Mouse (Mus musculus) embryonic facial prominence, embryonic 11.5 days (tissue): ENCODE data around the gene Stac3. TPM values are rescaled to one million over a fixed set of nuclear protein-coding genes. Genes with fewer than 3 reads are reported as not detected.

Source experiments
- ATAC-seq: fragments of 200-750 bp; cut with Nextera tagmentation; replicated peaks from 2 replicates; pipeline ENCODE4 v1.8.0; 2017; ENCODE audit warnings: low read depth; ENCODE audit not compliant: insufficient number of reproducible peaks, low FRiP score, low TSS enrichment
- DNase-seq: peaks from one replicate; pipeline ENCODE4 v3.0.0-alpha.2; 2015; ENCODE audit warnings: low spot score
- H3K27ac ChIP-seq: fragments of 300-500 bp; sonication (generic); replicated peaks from 2 replicates; pipeline ENCODE4 v1.5.1; 2014; ENCODE audit warnings: mild to moderate bottlenecking, low read depth, low read length, control low read depth
- H3K27me3 ChIP-seq: fragments of 300-500 bp; sonication (generic); 2 replicates; pipeline ENCODE4 v1.6.1; 2014; ENCODE audit warnings: mild to moderate bottlenecking, low read length, moderate library complexity, mixed read lengths; ENCODE audit not compliant: control insufficient read depth, insufficient read depth
- H3K36me3 ChIP-seq: fragments of 300-500 bp; sonication (generic); replicated peaks from 2 replicates; pipeline ENCODE4 v1.6.1; 2014; ENCODE audit warnings: low read depth, mild to moderate bottlenecking, low read length, moderate library complexity, mixed read lengths; ENCODE audit not compliant: control insufficient read depth, insufficient read depth
- H3K4me1 ChIP-seq: fragments of 300-500 bp; sonication (generic); 2 replicates; pipeline ENCODE4 v1.6.1; 2014; ENCODE audit warnings: low read length, mixed read lengths; ENCODE audit not compliant: control insufficient read depth, insufficient read depth
- H3K4me2 ChIP-seq: fragments of 300-500 bp; sonication (generic); 2 replicates; pipeline ENCODE4 v1.6.1; 2014; ENCODE audit warnings: low read depth, mild to moderate bottlenecking, control low read depth, low read length, moderate library complexity
- H3K4me3 ChIP-seq: fragments of 300-500 bp; sonication (generic); 2 replicates; pipeline ENCODE4 v1.5.1; 2014; ENCODE audit warnings: low read depth, low read length, control low read depth
- H3K9ac ChIP-seq: fragments of 300-500 bp; sonication (generic); replicated peaks from 2 replicates; pipeline ENCODE4 v1.6.1; 2014; ENCODE audit warnings: mild to moderate bottlenecking, control low read depth, low read length
- H3K9me3 ChIP-seq: fragments of 300-500 bp; sonication (generic); replicated peaks from 2 replicates; pipeline ENCODE4 v1.6.1; 2016; ENCODE audit warnings: mild to moderate bottlenecking, low read length, inconsistent platforms, mixed read lengths; ENCODE audit not compliant: control insufficient read depth
- WGBS: fragments of 180-500 bp; shearing (Covaris S2); extraction: QIAGEN DNeasy Blood & Tissue Kit; methylation state at CpG from one replicate; pipeline ENCODE4 v1.1.7; 2014; 5-methylcytosine and 5-hydroxymethylcytosine counted together
- polyA plus RNA-seq: library from polyadenylated mRNA; unstranded; fragments of >200 nt; fragmentation: Nextera tagmentation; extraction: Ambion mirVana; gene quantifications from 2 replicates; pipeline ENCODE4 v1.2.1, GENCODE M21; 2014

The Stac3 gene
- polyA plus RNA-seq, 1 experiment from 2014 or later: 0.49 TPM

DNA sequence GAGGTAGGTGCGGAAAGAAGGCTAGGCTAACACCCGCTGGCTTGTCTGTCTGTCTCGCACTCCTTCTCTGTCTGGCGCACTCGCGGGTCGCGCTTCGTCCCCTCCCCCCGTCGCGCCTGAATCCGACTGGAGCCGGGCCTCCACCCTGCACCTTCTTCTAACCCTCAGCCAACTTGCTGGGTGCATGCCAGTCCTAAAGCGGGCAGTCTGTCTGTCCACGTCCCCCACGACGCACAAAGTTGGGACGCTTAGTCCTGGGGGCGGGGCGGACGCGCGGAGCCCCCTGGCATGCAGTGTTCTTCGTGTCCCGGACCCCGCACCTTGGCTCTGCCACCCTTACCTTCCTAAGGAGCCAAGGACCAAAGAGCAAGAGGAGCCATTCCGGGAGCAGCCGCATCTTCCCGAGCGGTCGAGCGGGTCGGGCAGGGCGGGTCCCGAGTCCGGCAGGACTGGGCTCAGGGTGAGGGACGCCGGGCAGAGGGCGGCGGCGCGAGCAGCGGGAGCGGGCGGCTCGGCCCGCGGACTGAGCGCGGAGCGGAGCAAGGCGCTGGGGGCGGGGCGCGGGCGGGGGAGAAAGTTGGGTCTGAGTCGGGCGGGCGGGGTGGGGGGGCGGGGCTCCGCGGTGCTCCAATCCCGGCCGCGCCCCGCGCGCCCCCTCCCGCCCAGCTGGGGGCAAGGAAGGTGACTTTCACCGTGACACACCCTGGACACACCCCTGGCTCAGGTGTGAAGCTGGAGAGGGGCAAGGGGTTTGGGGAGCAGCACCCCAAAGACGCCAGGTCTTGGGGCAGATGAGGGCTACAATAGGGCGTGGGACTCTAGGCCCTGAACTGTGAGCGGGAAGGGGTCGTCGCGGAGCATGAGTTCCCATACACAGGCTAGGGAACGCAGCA is 32.8 kb downstream of the Stac3 start, which contains the start of gene Nxph4:
Nxph4 (minus strand) TSS at position 524 of the 893 bp plus-strand sequence.
- ATAC-seq: no peak
- Histone ChIP-seq H3K9ac (peak within 1 kb of the TSS; percentile 37), H3K4me3 (peak within 1 kb of the TSS; percentile 42), H3K4me1 (peaks cover 12% of the 10 kb centered on the region), H3K27ac (no peak within 1 kb of the TSS), H3K4me2 (peak within 1 kb of the TSS; percentile 87), H3K27me3 (peaks cover 73% of the 10 kb centered on the region), H3K36me3 (no peaks in the 10 kb centered on the region), H3K9me3 (no peaks in the 10 kb centered on the region)
- no peak for DNase-seq
- WGBS: under 1% methylated on average over 57 of the region's 78 CpGs

DNA sequence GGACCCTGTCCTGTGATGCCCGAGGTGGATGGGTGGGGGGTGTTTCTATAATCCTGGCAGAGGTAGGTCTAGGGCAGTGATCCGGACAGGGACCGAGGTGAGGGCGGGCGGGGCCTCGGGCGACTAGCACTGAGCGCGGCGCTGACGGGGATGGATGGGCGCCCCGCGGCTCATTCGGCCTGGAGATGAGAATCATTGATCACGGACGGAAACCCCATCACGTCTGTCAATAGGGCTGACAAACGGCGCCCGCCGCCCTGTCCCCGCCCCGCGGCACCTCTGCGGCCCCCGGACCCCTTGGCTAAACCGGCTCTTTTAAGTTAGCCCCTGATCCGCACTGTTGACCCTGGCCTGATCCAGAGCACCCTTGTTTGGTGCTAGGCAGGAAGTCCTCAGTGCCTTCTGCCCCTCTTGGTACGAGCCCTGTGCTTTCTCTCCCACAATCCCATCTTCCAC is 33.5 kb downstream of the Stac3 start:
- peak overlapping the region; percentile 87 for H3K4me2 ChIP-seq
- H3K9ac ChIP-seq: no peak overlapping the region
- ATAC-seq (no peak), DNase-seq (no peak)
- H3K27me3 ChIP-seq: peaks cover 66% of the 10 kb centered on the region
- H3K27ac ChIP-seq: no peak overlapping the region
- H3K36me3 ChIP-seq: no peaks in the 10 kb centered on the region
- H3K4me1 ChIP-seq: peaks cover 12% of the 10 kb centered on the region
- no peaks in the 10 kb centered on the region for H3K9me3 ChIP-seq
- WGBS: under 1% methylated on average over 26 of the region's 30 CpGs
- peak overlapping the region; percentile 42 for H3K4me3 ChIP-seq

DNA sequence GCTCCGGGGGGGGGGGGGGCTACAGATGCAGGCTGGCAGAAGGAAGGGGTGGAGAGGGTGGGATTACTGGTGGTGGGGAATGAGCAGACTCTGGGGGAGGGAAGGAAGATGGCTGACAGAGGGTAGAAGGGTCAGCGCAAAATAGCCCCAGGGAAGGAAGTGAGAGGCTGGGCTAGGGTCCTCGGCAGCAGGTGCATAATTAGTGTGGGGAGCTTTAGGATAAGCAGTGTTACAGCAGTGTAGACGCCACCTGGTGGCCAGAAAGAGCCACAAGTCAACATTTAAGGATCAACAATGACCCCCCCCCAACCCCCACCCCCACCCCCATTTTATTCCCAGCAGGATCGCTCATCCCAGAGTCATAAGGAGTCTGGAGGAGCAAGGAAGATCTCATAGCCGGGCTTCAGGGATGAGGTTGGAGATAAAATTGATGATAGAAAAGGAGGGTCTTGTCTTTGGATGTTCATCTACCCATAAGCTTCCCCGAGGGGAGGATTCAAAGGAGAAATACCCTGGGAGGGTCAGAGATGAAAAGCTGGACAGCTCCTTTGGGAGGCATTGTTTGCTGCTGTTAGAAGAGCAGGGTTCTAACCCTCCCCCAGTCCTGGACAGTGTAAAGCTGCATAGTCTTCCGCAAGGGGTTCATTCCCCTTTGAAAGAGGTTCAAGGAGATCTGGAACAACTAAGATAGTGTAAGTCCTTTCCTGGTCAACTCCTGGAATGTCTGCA is 35.3 kb downstream of the Stac3 start:
- DNase-seq (peak; percentile 73), ATAC-seq (0 out of 2 replicates have a peak, but pooled peaks have one; percentile 20)
- Histone ChIP-seq H3K4me2 (no peak overlapping the region), H3K9ac (no peak overlapping the region), H3K4me3 (no peak overlapping the region), H3K27me3 (peaks cover 48% of the 10 kb centered on the region), H3K27ac (no peak overlapping the region), H3K4me1 (peaks cover 8% of the 10 kb centered on the region), H3K9me3 (no peaks in the 10 kb centered on the region), H3K36me3 (peaks cover 5% of the 10 kb centered on the region; the same call in 1 of the 2 replicates)
- 14% methylated on average over 8 of the region's 8 CpGs for WGBS

GRCm38 (mm10) chr10:127537854-127538583 is 36.5 kb downstream of the Stac3 start:
- Histone ChIP-seq H3K4me1 (peaks cover 8% of the 10 kb centered on the region), H3K27me3 (peaks cover 36% of the 10 kb centered on the region), H3K36me3 (peaks cover 9% of the 10 kb centered on the region), H3K4me2 (no peak overlapping the region), H3K4me3 (no peak overlapping the region), H3K9me3 (no peaks in the 10 kb centered on the region), H3K9ac (no peak overlapping the region), H3K27ac (no peak overlapping the region)
- ATAC-seq (0 out of 2 replicates have a peak, but pooled peaks have one; percentile 49), DNase-seq (peak; percentile 84)
- 23% methylated on average over 7 of the region's 7 CpGs for WGBS

GRCm38 (mm10) chr10:127541510-127541909 is 40.0 kb downstream of the Stac3 start:
- no peaks in the 10 kb centered on the region for H3K9me3 ChIP-seq
- DNase-seq (no peak), ATAC-seq (no peak)
- no peak overlapping the region for H3K27ac ChIP-seq
- H3K4me2 ChIP-seq: no peak overlapping the region
- H3K4me1 ChIP-seq: no peaks in the 10 kb centered on the region
- 91% methylated on average over 8 of the region's 8 CpGs for WGBS
- H3K9ac ChIP-seq: no peak overlapping the region
- H3K4me3 ChIP-seq: no peak overlapping the region
- peaks cover 15% of the 10 kb centered on the region for H3K36me3 ChIP-seq
- H3K27me3 ChIP-seq: peaks cover 2% of the 10 kb centered on the region; the same call in 1 of the 2 replicates

- Histone ChIP-seq H3K4me3 (no peak overlapping the region), H3K4me2 (no peak overlapping the region), H3K27ac (no peak overlapping the region), H3K27me3 (no peaks in the 10 kb centered on the region), H3K9ac (no peak overlapping the region), H3K36me3 (peaks cover 19% of the 10 kb centered on the region), H3K9me3 (no peaks in the 10 kb centered on the region), H3K4me1 (no peaks in the 10 kb centered on the region)
- 67% methylated on average over 13 of the region's 13 CpGs for WGBS
- DNase-seq (no peak), ATAC-seq (no peak)
Observed at GRCm38 (mm10) chr10:127542084-127542483, 40.6 kb downstream of the Stac3 start.

- ATAC-seq (no peak), DNase-seq (no peak)
- no peak overlapping the region for H3K27ac ChIP-seq
- no peaks in the 10 kb centered on the region for H3K27me3 ChIP-seq
- no peak overlapping the region for H3K4me3 ChIP-seq
- H3K4me2 ChIP-seq: no peak overlapping the region
- no peak overlapping the region for H3K9ac ChIP-seq
- no peaks in the 10 kb centered on the region for H3K4me1 ChIP-seq
- 61% methylated on average over 6 of the region's 6 CpGs for WGBS
- no peaks in the 10 kb centered on the region for H3K9me3 ChIP-seq
- H3K36me3 ChIP-seq: peaks cover 19% of the 10 kb centered on the region
Observed at GRCm38 (mm10) chr10:127542720-127543119, 41.2 kb downstream of the Stac3 start.
